Mouse (Mus musculus) heart, embryonic 11.5 days (tissue): ENCODE data around the gene Fgf22. TPM values are rescaled to one million over a fixed set of nuclear protein-coding genes. Genes with fewer than 3 reads are reported as not detected.

Experiments used
- ATAC-seq: fragments of 200-750 bp; cut with Nextera tagmentation; replicated peaks from 2 replicates; pipeline ENCODE4 v1.8.0; 2017; ENCODE audit warnings: moderate library complexity; ENCODE audit not compliant: insufficient number of reproducible peaks, low FRiP score, low TSS enrichment
- H3K27ac ChIP-seq: fragments of 300-500 bp; sonication (generic); 2 replicates; pipeline ENCODE4 v1.5.1; 2014; ENCODE audit warnings: mild to moderate bottlenecking, low read depth, low read length
- H3K27me3 ChIP-seq: fragments of 300-500 bp; sonication (generic); 2 replicates; pipeline ENCODE4 v1.6.1; 2014; ENCODE audit warnings: mild to moderate bottlenecking, low read length, mixed read lengths; ENCODE audit not compliant: control insufficient read depth, insufficient read depth
- H3K36me3 ChIP-seq: fragments of 300-500 bp; sonication (generic); 2 replicates; pipeline ENCODE4 v1.6.1; 2014; ENCODE audit warnings: mild to moderate bottlenecking, low read length, moderate library complexity, mixed read lengths; ENCODE audit not compliant: control insufficient read depth, insufficient read depth
- H3K4me1 ChIP-seq: fragments of 300-500 bp; sonication (generic); 2 replicates; pipeline ENCODE4 v1.6.1; 2014; ENCODE audit warnings: low read length; ENCODE audit not compliant: control insufficient read depth, insufficient read depth
- H3K4me2 ChIP-seq: fragments of 300-500 bp; sonication (generic); 2 replicates; pipeline ENCODE4 v1.6.1; 2014; ENCODE audit warnings: mild to moderate bottlenecking, moderate library complexity
- H3K4me3 ChIP-seq: fragments of 300-500 bp; sonication (generic); 2 replicates; pipeline ENCODE4 v1.5.1; 2014; ENCODE audit warnings: low read depth, low read length
- H3K9ac ChIP-seq: fragments of 300-500 bp; sonication (generic); 2 replicates; pipeline ENCODE4 v1.6.1; 2014; ENCODE audit warnings: mild to moderate bottlenecking, low read depth, low read length, moderate library complexity
- H3K9me3 ChIP-seq: fragments of 300-500 bp; sonication (generic); replicated peaks from 2 replicates; pipeline ENCODE4 v1.6.1; 2016; ENCODE audit warnings: low read length; ENCODE audit not compliant: control insufficient read depth
- WGBS: fragments of 180-500 bp; shearing (Covaris S2); extraction: QIAGEN DNeasy Blood & Tissue Kit; methylation state at CpG from one replicate; pipeline ENCODE4 v1.1.7; 2014; ENCODE audit not compliant: insufficient replicate concordance; 5-methylcytosine and 5-hydroxymethylcytosine counted together
- polyA plus RNA-seq: library from polyadenylated mRNA; unstranded; fragments of >200 nt; fragmentation: Nextera tagmentation; extraction: Ambion mirVana; gene quantifications from 2 replicates; pipeline ENCODE4 v1.2.1, GENCODE M21; 2014

The Fgf22 gene
- polyA plus RNA-seq, 1 experiment from 2014 or later = 0.26 TPM

DNA sequence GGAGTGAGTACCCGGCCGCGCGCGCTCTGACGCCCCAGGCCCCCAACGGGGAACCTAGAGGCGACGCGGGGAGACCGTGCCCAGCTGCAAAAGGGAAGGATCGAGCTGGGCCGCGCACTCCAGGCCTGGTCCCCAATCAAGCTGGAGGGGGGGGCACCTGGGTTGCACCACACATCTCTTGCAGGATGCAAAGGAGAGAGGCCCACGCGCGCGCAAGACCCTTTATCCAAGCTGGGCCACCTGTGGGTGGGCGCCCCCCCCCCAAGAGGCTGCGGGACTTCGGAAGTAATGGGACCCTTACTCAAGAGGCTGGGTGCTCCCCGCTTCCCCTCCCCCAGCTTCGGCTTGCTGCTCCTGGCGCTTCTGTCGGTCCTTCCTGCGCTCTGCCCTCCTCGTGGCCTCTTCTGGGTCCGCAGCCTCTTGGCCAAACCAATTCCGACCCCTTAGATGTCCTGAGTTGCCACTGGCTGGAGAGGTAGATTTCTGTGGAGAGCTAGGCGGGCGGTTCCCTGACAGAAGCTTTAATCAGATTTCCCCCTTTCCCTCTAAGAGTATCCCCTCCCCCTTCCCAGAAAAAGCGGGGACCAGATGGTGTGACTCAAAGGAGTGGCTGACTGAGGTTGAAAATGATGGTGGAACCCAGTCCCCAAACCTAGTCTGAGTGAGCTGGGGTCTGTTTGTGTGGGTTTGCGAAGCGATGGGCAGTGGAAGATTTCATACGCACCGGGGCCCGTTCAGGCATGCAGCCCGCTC, 39.0 kb downstream of the Fgf22 start:
- H3K4me1 ChIP-seq = peaks cover 10% of the 10 kb centered on the region
- ATAC-seq = no peak
- peak overlapping the region; percentile 93 for H3K4me2 ChIP-seq
- peak overlapping the region; percentile 94 for H3K9ac ChIP-seq
- H3K27ac ChIP-seq = peak overlapping the region; percentile 42
- no peaks in the 10 kb centered on the region for H3K9me3 ChIP-seq
- H3K27me3 ChIP-seq = no peaks in the 10 kb centered on the region
- whole genome bisulfite sequencing = 2% methylated on average over 36 of the region's 38 CpGs
- H3K4me3 ChIP-seq = peak overlapping the region; percentile 87
- no peaks in the 10 kb centered on the region for H3K36me3 ChIP-seq

DNA sequence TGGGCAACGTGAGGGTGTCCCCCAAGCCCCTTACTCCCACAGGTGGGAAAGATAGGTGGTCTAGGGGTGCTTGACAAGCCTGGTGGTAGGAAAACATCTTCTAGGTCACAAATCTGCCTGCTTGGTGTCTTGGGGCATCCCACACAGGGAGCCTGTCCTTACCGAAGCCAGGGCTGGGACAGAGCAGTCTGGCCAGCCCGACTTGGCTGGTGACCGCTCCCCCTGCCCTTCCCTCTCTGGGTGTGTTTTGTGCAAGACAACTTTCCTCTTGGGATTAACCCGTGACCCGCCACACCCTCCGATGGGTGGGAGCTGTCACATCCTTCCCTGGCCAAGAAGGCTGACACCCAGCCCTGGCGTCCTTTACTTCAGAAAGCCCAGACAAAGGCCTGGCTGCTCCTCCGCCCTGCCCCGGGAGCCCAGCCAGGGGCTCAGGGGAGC, 39.6 kb downstream of the Fgf22 start:
- H3K4me2 ChIP-seq = peak overlapping the region; percentile 93
- 7% methylated on average over 10 of the region's 10 CpGs for WGBS
- H3K9ac ChIP-seq = peak overlapping the region; percentile 94
- no peaks in the 10 kb centered on the region for H3K36me3 ChIP-seq
- H3K4me1 ChIP-seq = peaks cover 10% of the 10 kb centered on the region
- no peaks in the 10 kb centered on the region for H3K27me3 ChIP-seq
- peak overlapping the region; percentile 42 for H3K27ac ChIP-seq
- 0 out of 2 replicates have a peak, but pooled peaks have one; percentile 16 for ATAC-seq
- no peaks in the 10 kb centered on the region for H3K9me3 ChIP-seq
- H3K4me3 ChIP-seq = peak overlapping the region; percentile 87

DNA sequence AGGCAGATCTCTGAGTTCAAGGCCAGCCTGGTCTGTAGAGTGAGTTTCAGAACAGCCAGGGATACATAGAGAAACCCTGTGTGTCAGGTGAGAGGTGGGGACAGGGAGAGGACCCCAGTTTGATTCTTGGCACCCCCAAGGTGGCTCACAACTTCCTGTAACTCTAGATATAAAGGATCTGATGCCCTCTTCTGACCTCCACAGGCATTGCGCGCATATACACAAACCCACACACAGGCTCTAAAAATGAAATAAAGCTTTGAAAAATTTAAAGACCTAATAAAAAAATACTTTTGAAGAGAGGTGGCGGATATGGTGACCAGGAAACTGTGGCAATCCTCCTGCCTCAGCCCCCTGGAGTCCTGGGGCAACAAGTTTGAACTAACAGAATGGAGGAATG, 41.0 kb downstream of the Fgf22 start:
- no peak overlapping the region for H3K4me2 ChIP-seq
- peaks cover 11% of the 10 kb centered on the region for H3K4me1 ChIP-seq
- H3K36me3 ChIP-seq = no peaks in the 10 kb centered on the region
- no peaks in the 10 kb centered on the region for H3K27me3 ChIP-seq
- H3K27ac ChIP-seq = no peak overlapping the region
- no peak for ATAC-seq
- 94% methylated on average over 3 of the region's 3 CpGs for WGBS
- no peaks in the 10 kb centered on the region for H3K9me3 ChIP-seq
- no peak overlapping the region for H3K9ac ChIP-seq
- H3K4me3 ChIP-seq = no peak overlapping the region

- Histone ChIP-seq H3K4me2 (peak overlapping the region; percentile 20), H3K9ac (no peak overlapping the region), H3K9me3 (no peaks in the 10 kb centered on the region), H3K4me3 (no peak overlapping the region), H3K27ac (no peak overlapping the region; the same call in 1 of the 2 replicates), H3K4me1 (peaks cover 20% of the 10 kb centered on the region), H3K36me3 (no peaks in the 10 kb centered on the region), H3K27me3 (no peaks in the 10 kb centered on the region)
- whole genome bisulfite sequencing = 30% methylated on average over 15 of the region's 15 CpGs
- no peak for ATAC-seq
Observed at GRCm38 (mm10) chr10:79797326-79797725, 42.5 kb downstream of the Fgf22 start.

- Histone ChIP-seq H3K4me1 (peaks cover 28% of the 10 kb centered on the region), H3K9me3 (no peaks in the 10 kb centered on the region), H3K27me3 (no peaks in the 10 kb centered on the region), H3K36me3 (no peaks in the 10 kb centered on the region), H3K4me3 (no peak overlapping the region), H3K9ac (no peak overlapping the region), H3K4me2 (no peak overlapping the region), H3K27ac (no peak overlapping the region)
- ATAC-seq = no peak
- 75% methylated on average over 12 of the region's 12 CpGs for WGBS
Observed at GRCm38 (mm10) chr10:79798289-79798928, 43.5 kb downstream of the Fgf22 start.

- H3K27ac ChIP-seq = no peak overlapping the region
- no peaks in the 10 kb centered on the region for H3K36me3 ChIP-seq
- H3K9ac ChIP-seq = no peak overlapping the region
- no peak overlapping the region for H3K4me3 ChIP-seq
- H3K9me3 ChIP-seq = no peaks in the 10 kb centered on the region
- WGBS = 78% methylated on average over 11 of the region's 11 CpGs
- H3K4me1 ChIP-seq = peaks cover 39% of the 10 kb centered on the region
- H3K27me3 ChIP-seq = no peaks in the 10 kb centered on the region
- H3K4me2 ChIP-seq = no peak overlapping the region
- ATAC-seq = no peak
Observed at GRCm38 (mm10) chr10:79800508-79800907, 45.6 kb downstream of the Fgf22 start.

DNA sequence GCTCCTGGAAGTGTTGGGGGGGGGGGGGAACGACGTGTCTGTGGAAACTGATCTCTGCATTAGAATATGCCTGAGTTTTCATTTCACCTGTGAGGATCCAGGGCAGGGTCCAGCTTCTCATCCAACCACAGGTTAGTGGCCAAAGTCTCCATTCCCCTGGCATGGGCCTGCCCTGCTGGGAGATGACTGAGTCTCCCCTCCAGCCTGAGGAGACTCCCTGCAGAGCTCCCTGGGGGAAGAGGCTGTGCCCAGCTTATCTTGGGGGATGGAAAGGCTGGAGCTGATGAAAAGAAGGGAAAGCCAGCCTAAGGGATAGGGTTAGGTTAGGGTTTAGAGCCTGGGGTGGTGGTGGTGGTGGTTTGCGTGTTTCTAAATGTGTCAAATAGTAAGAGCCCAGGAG, 47.0 kb downstream of the Fgf22 start:
- peaks cover 44% of the 10 kb centered on the region for H3K4me1 ChIP-seq

GRCm38 (mm10) chr10:79802331-79802971, 47.6 kb downstream of the Fgf22 start:
- no peaks in the 10 kb centered on the region for H3K9me3 ChIP-seq
- 27% methylated on average over 11 of the region's 11 CpGs for WGBS
- H3K27me3 ChIP-seq = no peaks in the 10 kb centered on the region
- H3K4me3 ChIP-seq = no peak overlapping the region
- H3K4me1 ChIP-seq = peaks cover 41% of the 10 kb centered on the region
- no peaks in the 10 kb centered on the region for H3K36me3 ChIP-seq
- no peak for ATAC-seq
- peak overlapping the region; percentile 57 for H3K27ac ChIP-seq
- H3K9ac ChIP-seq = 0 out of 2 replicates have a peak overlapping the region, but pooled peaks have one; percentile 12
- peak overlapping the region; percentile 22 for H3K4me2 ChIP-seq

More for the DNA sequence above, 47.0 kb downstream of the Fgf22 start:
- H3K27ac ChIP-seq = peak overlapping the region; percentile 25
- H3K27me3 ChIP-seq = no peaks in the 10 kb centered on the region
- H3K4me3 ChIP-seq = no peak overlapping the region
- peak overlapping the region; percentile 22 for H3K4me2 ChIP-seq
- WGBS = 28% methylated on average over 3 of the region's 3 CpGs
- no peaks in the 10 kb centered on the region for H3K9me3 ChIP-seq
- no peaks in the 10 kb centered on the region for H3K36me3 ChIP-seq
- ATAC-seq = no peak
- 0 out of 2 replicates have a peak overlapping the region, but pooled peaks have one; percentile 12 for H3K9ac ChIP-seq
